Mouse (Mus musculus) forebrain, postnatal 0 days (tissue): ENCODE data around the gene Lyzl6. TPM values are rescaled to one million over a fixed set of nuclear protein-coding genes. Genes with fewer than 3 reads are reported as not detected.

Source experiments
- ATAC-seq: fragments of 200-750 bp; cut with Nextera tagmentation; 2 replicates; pipeline ENCODE4 v1.8.0; 2017; ENCODE audit warnings: mild to moderate bottlenecking, moderate library complexity
- DNase-seq: peaks from one replicate; pipeline ENCODE4 v3.0.0-alpha.2; 2015
- H3K27ac ChIP-seq: fragments of 300-500 bp; sonication (generic); 2 replicates; pipeline ENCODE4 v1.5.1; 2014; ENCODE audit warnings: low read depth, mild to moderate bottlenecking, antibody characterized with exemption, low read length, moderate library complexity, mixed read lengths
- H3K27me3 ChIP-seq: fragments of 300-500 bp; sonication (generic); 2 replicates; pipeline ENCODE4 v1.6.1; 2014; ENCODE audit warnings: mild to moderate bottlenecking, low read length, mixed read lengths; ENCODE audit not compliant: insufficient read depth
- H3K36me3 ChIP-seq: fragments of 300-500 bp; sonication (generic); 2 replicates; pipeline ENCODE4 v1.6.1; 2014; ENCODE audit warnings: mild to moderate bottlenecking, moderate library complexity; ENCODE audit not compliant: insufficient read depth
- H3K4me1 ChIP-seq: fragments of 300-500 bp; sonication (generic); 2 replicates; pipeline ENCODE4 v1.6.1; 2014; ENCODE audit warnings: antibody characterized with exemption; ENCODE audit not compliant: insufficient read depth
- H3K4me2 ChIP-seq: fragments of 300-500 bp; sonication (generic); 2 replicates; pipeline ENCODE4 v1.6.1; 2014; ENCODE audit warnings: low read depth, mild to moderate bottlenecking, moderate library complexity
- H3K4me3 ChIP-seq: fragments of 300-500 bp; sonication (generic); 2 replicates; pipeline ENCODE4 v1.5.1; 2014; ENCODE audit warnings: low read depth, low read length, mixed read lengths
- H3K9ac ChIP-seq: fragments of 300-500 bp; sonication (generic); 2 replicates; pipeline ENCODE4 v1.6.1; 2014; ENCODE audit warnings: mild to moderate bottlenecking
- H3K9me3 ChIP-seq: fragments of 300-500 bp; sonication (generic); 2 replicates; pipeline ENCODE4 v1.6.1; 2016; ENCODE audit warnings: low read length
- CTCF ChIP-seq: sonication (generic); IDR thresholded peaks from 2 replicates; pipeline ENCODE4 v1.5.1; 2016; ENCODE audit warnings: antibody characterized with exemption, control low read depth, low read depth
- WGBS: fragments of 180-500 bp; shearing (Covaris S2); extraction: QIAGEN DNeasy Blood & Tissue Kit; methylation state at CpG from one replicate; pipeline ENCODE4 v1.1.7; 2014; 5-methylcytosine and 5-hydroxymethylcytosine counted together
- polyA plus RNA-seq: library from polyadenylated mRNA; unstranded; fragments of >200 nt; fragmentation: Nextera tagmentation; extraction: Ambion mirVana; gene quantifications from 2 replicates; pipeline ENCODE4 v1.2.1, GENCODE M21; 2015
- total RNA-seq: library from RNA; depleted of rRNA; stranded (reverse); fragments of >200 nt; gene quantifications from 2 replicates; pipeline ENCODE4 v1.2.3, GENCODE M21; 2014

Gene Lyzl6
- total and polyA plus RNA-seq, 2 experiments from 2014 or later, result not detected

GRCm38 (mm10) chr11:103666181-103666906, 27.7 kb upstream of the Lyzl6 start:
- Histone ChIP-seq H3K9ac (peak overlapping the region; percentile 25; the same call in 1 of the 2 replicates), H3K27me3 (no peaks in the 10 kb centered on the region), H3K27ac (peak overlapping the region; percentile 75), H3K36me3 (no peaks in the 10 kb centered on the region), H3K9me3 (no peaks in the 10 kb centered on the region), H3K4me3 (no peak overlapping the region), H3K4me1 (peaks cover 33% of the 10 kb centered on the region), H3K4me2 (peak overlapping the region; percentile 30)
- peak; percentile 86 for DNase-seq
- WGBS, result 11% methylated on average over 10 of the region's 10 CpGs
- no peak for TF ChIP-seq CTCF
- ATAC-seq, result peak; percentile 87

- Histone ChIP-seq H3K36me3 (no peaks in the 10 kb centered on the region), H3K4me2 (peak overlapping the region; percentile 30), H3K27me3 (no peaks in the 10 kb centered on the region), H3K27ac (peak overlapping the region; percentile 75), H3K4me3 (no peak overlapping the region), H3K4me1 (peaks cover 33% of the 10 kb centered on the region), H3K9ac (0 out of 2 replicates have a peak overlapping the region, but pooled peaks have one; percentile 25), H3K9me3 (no peaks in the 10 kb centered on the region)
- no peak for TF ChIP-seq CTCF
- 29% methylated on average over 1 of the region's 1 CpGs for WGBS
- no peak for DNase-seq
- peak; percentile 60 for ATAC-seq
Measured at GRCm38 (mm10) chr11:103665695-103666094, 27.0 kb upstream of the Lyzl6 start.

- ATAC-seq (no peak), DNase-seq (no peak)
- Histone ChIP-seq H3K9me3 (no peaks in the 10 kb centered on the region), H3K27ac (no peak overlapping the region), H3K9ac (no peak overlapping the region), H3K27me3 (no peaks in the 10 kb centered on the region), H3K4me2 (no peak overlapping the region), H3K36me3 (no peaks in the 10 kb centered on the region), H3K4me3 (no peak overlapping the region), H3K4me1 (peaks cover 33% of the 10 kb centered on the region)
- TF ChIP-seq CTCF, result no peak
- WGBS, result 86% methylated on average over 8 of the region's 8 CpGs
Measured at GRCm38 (mm10) chr11:103663119-103663518, 24.4 kb upstream of the Lyzl6 start.

- Histone ChIP-seq H3K9me3 (no peaks in the 10 kb centered on the region), H3K27ac (peak overlapping the region; percentile 46; the same call in 1 of the 2 replicates), H3K27me3 (no peaks in the 10 kb centered on the region), H3K4me3 (no peak overlapping the region), H3K4me2 (no peak overlapping the region), H3K9ac (no peak overlapping the region), H3K36me3 (no peaks in the 10 kb centered on the region), H3K4me1 (peaks cover 33% of the 10 kb centered on the region)
- ATAC-seq (peak; percentile 23; the same call in 1 of the 2 replicates), DNase-seq (peak; percentile 49)
- no peak for TF ChIP-seq CTCF
- whole genome bisulfite sequencing, result 44% methylated on average over 5 of the region's 5 CpGs
Measured at GRCm38 (mm10) chr11:103662546-103662945, 23.9 kb upstream of the Lyzl6 start.

GRCm38 (mm10) chr11:103661863-103662262, 23.2 kb upstream of the Lyzl6 start:
- no peak overlapping the region for H3K4me2 ChIP-seq
- H3K27ac ChIP-seq, result peak overlapping the region; percentile 46; the same call in 1 of the 2 replicates
- WGBS, result 46% methylated on average over 4 of the region's 4 CpGs
- no peaks in the 10 kb centered on the region for H3K36me3 ChIP-seq
- no peak for DNase-seq
- no peaks in the 10 kb centered on the region for H3K9me3 ChIP-seq
- H3K4me1 ChIP-seq, result peaks cover 27% of the 10 kb centered on the region
- no peak overlapping the region for H3K9ac ChIP-seq
- no peak for TF ChIP-seq CTCF
- H3K27me3 ChIP-seq, result no peaks in the 10 kb centered on the region
- no peak overlapping the region for H3K4me3 ChIP-seq
- ATAC-seq, result peak; percentile 27; the same call in 1 of the 2 replicates

- Histone ChIP-seq H3K36me3 (no peaks in the 10 kb centered on the region), H3K9me3 (no peaks in the 10 kb centered on the region), H3K4me3 (no peak overlapping the region), H3K27ac (no peak overlapping the region), H3K4me2 (no peak overlapping the region), H3K9ac (no peak overlapping the region), H3K4me1 (peaks cover 16% of the 10 kb centered on the region), H3K27me3 (peaks cover 3% of the 10 kb centered on the region)
- WGBS, result 56% methylated on average over 7 of the region's 7 CpGs
- DNase-seq (no peak), ATAC-seq (no peak)
- no peak for TF ChIP-seq CTCF
Measured at GRCm38 (mm10) chr11:103658189-103658588, 19.5 kb upstream of the Lyzl6 start.

GRCm38 (mm10) chr11:103656520-103656919, 17.8 kb upstream of the Lyzl6 start:
- no peak for ATAC-seq
- peaks cover 17% of the 10 kb centered on the region for H3K27me3 ChIP-seq
- peaks cover 8% of the 10 kb centered on the region for H3K4me1 ChIP-seq
- H3K4me2 ChIP-seq, result no peak overlapping the region
- WGBS, result 13% methylated on average over 3 of the region's 3 CpGs
- no peak overlapping the region for H3K27ac ChIP-seq
- H3K9ac ChIP-seq, result no peak overlapping the region
- no peaks in the 10 kb centered on the region for H3K36me3 ChIP-seq
- no peaks in the 10 kb centered on the region for H3K9me3 ChIP-seq
- TF ChIP-seq CTCF, result no peak
- DNase-seq, result no peak
- H3K4me3 ChIP-seq, result no peak overlapping the region
